Mouse (Mus musculus) ES-E14 (cell line): ENCODE data around the gene Asic3. TPM values are rescaled to one million over a fixed set of nuclear protein-coding genes. Genes with fewer than 3 reads are reported as not detected.
A peak's percentile ranks its signal among the peaks of the same experiment; 100 is the strongest.

ENCODE experiments used
- DNase-seq: peaks from one replicate; pipeline ENCODE4 v3.0.0-alpha.2; 2013; ENCODE audit warnings: low read depth, low spot score
- H3K27ac ChIP-seq: 2 replicates; pipeline ENCODE4 v1.5.1; 2012; ENCODE audit warnings: low read depth, mild to moderate bottlenecking, low read length, moderate library complexity, mixed read lengths; ENCODE audit not compliant: poor library complexity, insufficient read depth, severe bottlenecking
- H3K36me3 ChIP-seq: 2 replicates; pipeline ENCODE4 v1.6.1; 2012; ENCODE audit warnings: mild to moderate bottlenecking, low read length, moderate library complexity, mixed read lengths; ENCODE audit not compliant: control insufficient read depth, poor library complexity, insufficient read depth, severe bottlenecking
- H3K4me1 ChIP-seq, 2 experiments: fragments of 150-350 bp in 1 of 2; sonication (generic) in 1 of 2; 2 replicates each; pipeline ENCODE4 v1.6.1; 2012; ENCODE audit warnings: low read length in 2 of 2, mild to moderate bottlenecking in 1 of 2, mixed read lengths in 1 of 2; ENCODE audit not compliant: control insufficient read depth in 2 of 2, insufficient read depth in 2 of 2, poor library complexity in 1 of 2
- H3K4me3 ChIP-seq, 2 experiments: fragments of 150-350 bp in 1 of 2; sonication (generic) in 1 of 2; 2 replicates each; pipeline ENCODE4 v1.5.1; 2012; ENCODE audit warnings: low read length in 2 of 2, low read depth in 1 of 2, mild to moderate bottlenecking in 1 of 2, mixed read lengths in 1 of 2; ENCODE audit not compliant: insufficient read depth in 1 of 2, poor library complexity in 1 of 2, severe bottlenecking in 1 of 2
- H3K9ac ChIP-seq: 2 replicates; pipeline ENCODE4 v1.6.1; 2012; ENCODE audit warnings: low read depth, mild to moderate bottlenecking, low read length, mixed read lengths; ENCODE audit not compliant: poor library complexity, insufficient read depth, severe bottlenecking
- H3K9me3 ChIP-seq: fragments of 150-350 bp; sonication (generic); 2 replicates; pipeline ENCODE4 v1.6.1; 2012; ENCODE audit warnings: low read depth, mild to moderate bottlenecking, low read length; ENCODE audit not compliant: control insufficient read depth, insufficient read depth
- CHD2 ChIP-seq: IDR thresholded peaks from 2 replicates; pipeline ENCODE4 v1.6.1; 2014; ENCODE audit warnings: mild to moderate bottlenecking, low read depth, low read length, inconsistent platforms
- HCFC1 ChIP-seq: IDR thresholded peaks from 2 replicates; pipeline ENCODE4 v1.6.1; 2012; ENCODE audit warnings: low read length, inconsistent platforms, borderline replicate concordance; ENCODE audit not compliant: insufficient read depth
- MAFK ChIP-seq: IDR thresholded peaks from 2 replicates; pipeline ENCODE4 v1.6.1; 2014; ENCODE audit warnings: mild to moderate bottlenecking, low read depth, low read length, inconsistent platforms; ENCODE audit not compliant: insufficient read depth
- ZC3H11A ChIP-seq: IDR thresholded peaks from 2 replicates; pipeline ENCODE4 v1.6.1; 2012; ENCODE audit warnings: low read depth, mild to moderate bottlenecking, inconsistent platforms, low read length, borderline replicate concordance
- ZNF384 ChIP-seq: IDR thresholded peaks from 2 replicates; pipeline ENCODE4 v1.6.1; 2012; ENCODE audit warnings: low read depth, low read length, inconsistent platforms
- in situ Hi-C, 2 experiments: fragments of 600-800 bp; cut with MboI; formaldehyde crosslinking; loops; one replicate each; pipeline ENCODE4 v1.15.1; 2025; ENCODE audit warnings: low sequenced_read_pairs in 2 of 2, inconsistent platforms in 1 of 2; ENCODE audit not compliant: unreplicated experiment in 2 of 2
- total RNA-seq: library from RNA; depleted of rRNA; stranded (reverse); fragments of 300-350 nt; gene quantifications from 2 replicates; pipeline ENCODE4 v1.2.3, GENCODE M21; 2012

Gene Asic3
- total RNA-seq, 1 experiment = 0.40 TPM

- DNase-seq = no peak
- in situ Hi-C loops = no loop called here
- H3K4me1 ChIP-seq = peaks cover 3 to 14% of the 10 kb centered on the region in 2 experiments; a peak in 2 of 4 replicates
- no peak overlapping the region for H3K9ac ChIP-seq
- H3K4me3 ChIP-seq = peak overlapping the region in 1 of 2 experiments; percentile 14; a peak in 1 of 4 replicates
- no peaks in the 10 kb centered on the region for H3K36me3 ChIP-seq
- no peak for TF ChIP-seq HCFC1
- TF ChIP-seq ZC3H11A = no peak
- no peak for TF ChIP-seq ZNF384
- TF ChIP-seq CHD2 = no peak
- no peak for TF ChIP-seq MAFK
- H3K27ac ChIP-seq = 0 out of 2 replicates have a peak overlapping the region, but pooled peaks have one; percentile 34
- no peaks in the 10 kb centered on the region for H3K9me3 ChIP-seq
Observed at GRCm38 (mm10) chr5:24389658-24390020, 23.6 kb upstream of the Asic3 start.

- Histone ChIP-seq H3K36me3 (no peaks in the 10 kb centered on the region), H3K9me3 (no peaks in the 10 kb centered on the region), H3K9ac (no peak within 1 kb of the TSS), H3K4me3 (no peak within 1 kb of the TSS), H3K4me1 (peaks cover 3 to 14% of the 10 kb centered on the region in 2 experiments; a peak in 2 of 4 replicates), H3K27ac (no peak within 1 kb of the TSS)
- no peak for DNase-seq
- in situ Hi-C loops = no loop called here
- TF ChIP-seq MAFK = no peak
- no peak for TF ChIP-seq ZC3H11A
- TF ChIP-seq ZNF384 = no peak
- no peak for TF ChIP-seq CHD2
- TF ChIP-seq HCFC1 = no peak
Observed at GRCm38 (mm10) chr5:24391864-24392263, 21.3 kb upstream of the Asic3 start, which contains the start of gene Atg9b. Atg9b (minus strand) TSS chr5:24392143.

GRCm38 (mm10) chr5:24392724-24393123, 20.5 kb upstream of the Asic3 start:
- no peak for TF ChIP-seq MAFK
- TF ChIP-seq ZNF384 = no peak
- no peak for TF ChIP-seq ZC3H11A
- TF ChIP-seq HCFC1 = no peak
- no peak for TF ChIP-seq CHD2
- Histone ChIP-seq H3K36me3 (no peaks in the 10 kb centered on the region), H3K9me3 (no peaks in the 10 kb centered on the region), H3K4me3 (no peak overlapping the region), H3K4me1 (peaks cover 3 to 12% of the 10 kb centered on the region in 2 experiments; a peak in 2 of 4 replicates), H3K27ac (no peak overlapping the region), H3K9ac (no peak overlapping the region)
- DNase-seq = no peak
- in situ Hi-C loops = no loop called here

GRCm38 (mm10) chr5:24393392-24393997, 19.7 kb upstream of the Asic3 start, which contains the start of gene Abcb8:
Abcb8 (plus strand) TSS chr5:24393663.
- Histone ChIP-seq H3K4me3 (peak within 1 kb of the TSS; percentile 69 to 92), H3K36me3 (no peaks in the 10 kb centered on the region), H3K9me3 (no peaks in the 10 kb centered on the region), H3K4me1 (peaks cover 3 to 12% of the 10 kb centered on the region in 2 experiments; a peak in 2 of 4 replicates), H3K27ac (peak within 1 kb of the TSS; percentile 56), H3K9ac (peak within 1 kb of the TSS; percentile 83)
- TF ChIP-seq ZNF384 = no peak
- no peak for TF ChIP-seq ZC3H11A
- peak; percentile 80 for TF ChIP-seq CHD2
- TF ChIP-seq HCFC1 = no peak
- in situ Hi-C loops = no loop called here
- peak; percentile 81 for DNase-seq
